Mouse (Mus musculus) intestine, embryonic 16.5 days (tissue): ENCODE data around the gene Pard6b. TPM values are rescaled to one million over a fixed set of nuclear protein-coding genes. Genes with fewer than 3 reads are reported as not detected.

Experiments
- ATAC-seq: fragments of 200-750 bp; cut with Nextera tagmentation; 2 replicates; pipeline ENCODE4 v1.8.0; 2017; ENCODE audit warnings: moderate TSS enrichment, moderate library complexity
- H3K27ac ChIP-seq: fragments of 300-500 bp; sonication (generic); 2 replicates; pipeline ENCODE4 v1.5.1; 2014; ENCODE audit warnings: mild to moderate bottlenecking, low read length
- H3K27me3 ChIP-seq: fragments of 300-500 bp; sonication (generic); replicated peaks from 2 replicates; pipeline ENCODE4 v1.6.1; 2014; ENCODE audit warnings: low read length, control low read depth, mixed read lengths; ENCODE audit not compliant: control insufficient read depth, insufficient read depth
- H3K36me3 ChIP-seq: fragments of 300-500 bp; sonication (generic); 2 replicates; pipeline ENCODE4 v1.6.1; 2014; ENCODE audit warnings: low read length, control low read depth; ENCODE audit not compliant: control insufficient read depth, insufficient read depth
- H3K4me1 ChIP-seq: fragments of 300-500 bp; sonication (generic); 2 replicates; pipeline ENCODE4 v1.6.1; 2014; ENCODE audit warnings: low read length, control low read depth, mixed read lengths; ENCODE audit not compliant: control insufficient read depth, insufficient read depth
- H3K4me2 ChIP-seq: fragments of 300-500 bp; sonication (generic); 2 replicates; pipeline ENCODE4 v1.6.1; 2014; ENCODE audit warnings: low read depth, low read length, control low read depth
- H3K4me3 ChIP-seq: fragments of 300-500 bp; sonication (generic); 2 replicates; pipeline ENCODE4 v1.5.1; 2014; ENCODE audit warnings: mild to moderate bottlenecking, low read length
- H3K9ac ChIP-seq: fragments of 300-500 bp; sonication (generic); 2 replicates; pipeline ENCODE4 v1.6.1; 2014; ENCODE audit warnings: low read depth, low read length
- H3K9me3 ChIP-seq: fragments of 300-500 bp; sonication (generic); 2 replicates; pipeline ENCODE4 v1.6.1; 2016; ENCODE audit warnings: low read length, control low read depth; ENCODE audit not compliant: control insufficient read depth
- WGBS: fragments of 180-500 bp; shearing (Covaris S2); extraction: QIAGEN DNeasy Blood & Tissue Kit; methylation state at CpG from one replicate; pipeline ENCODE4 v1.1.7; 2014; 5-methylcytosine and 5-hydroxymethylcytosine counted together
- microRNA-seq: library from miRNA; unstranded; fragments of <30 nt; microRNA quantifications from one replicate; pipeline ENCODE4, GENCODE M21; 2016
- polyA plus RNA-seq: library from polyadenylated mRNA; unstranded; fragments of >200 nt; fragmentation: Nextera tagmentation; extraction: Ambion mirVana; gene quantifications from 2 replicates; pipeline ENCODE4 v1.2.1, GENCODE M21; 2015

The Pard6b gene
- polyA plus RNA-seq, 1 experiment from 2014 or later, result 7.8 TPM

DNA sequence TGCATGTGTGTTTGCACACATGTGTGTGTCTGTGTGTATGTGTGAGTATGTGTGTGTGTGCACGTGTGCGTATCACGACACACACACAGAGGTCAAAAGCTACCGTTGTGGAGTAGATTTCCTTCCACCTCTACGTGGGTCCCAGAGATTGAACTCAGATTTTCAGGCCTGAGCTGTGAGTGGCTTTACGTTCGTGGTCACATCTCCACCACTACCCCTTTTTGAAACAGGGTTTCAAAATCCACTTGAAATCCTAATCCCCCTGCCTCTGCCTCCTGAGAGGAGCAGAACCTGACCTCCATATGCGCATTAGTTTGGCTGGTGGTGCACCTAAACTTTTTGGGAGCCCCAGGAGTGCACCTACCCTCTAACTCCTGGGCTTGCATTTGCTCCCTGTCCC, 68.4 kb downstream of the Pard6b start:
- Histone ChIP-seq H3K4me3 (no peak overlapping the region), H3K27ac (no peak overlapping the region), H3K4me1 (peaks cover 15% of the 10 kb centered on the region), H3K9ac (no peak overlapping the region), H3K27me3 (no peaks in the 10 kb centered on the region), H3K9me3 (no peaks in the 10 kb centered on the region), H3K36me3 (no peaks in the 10 kb centered on the region), H3K4me2 (no peak overlapping the region)
- ATAC-seq, result no peak
- WGBS, result 91% methylated on average over 8 of the region's 8 CpGs

Small RNAs within 50 kb of the gene (microRNA-seq; reads per million reads assigned to microRNA genes)
- gene Gm24327, result not detected

Other genes with a start within 250 kb of the Pard6b start
- 37.7 and 45.5 TPM in 2 replicates for gene Ptpn1, start 148.9 kb upstream of the Pard6b start, polyA plus RNA-seq
- gene Ripor3, start 70.4 kb upstream of the Pard6b start, polyA plus RNA-seq, result 2.7 and 3.1 TPM in 2 replicates
- 0.88 and 1.0 TPM in 2 replicates for gene Adnp, start 126.1 kb downstream of the Pard6b start, polyA plus RNA-seq
- gene Gm20716, start 149.4 kb downstream of the Pard6b start, polyA plus RNA-seq, result 8.5 and 10.2 TPM in 2 replicates
- gene Dpm1, start 149.6 kb downstream of the Pard6b start, polyA plus RNA-seq, result 84.8 and 99.3 TPM in 2 replicates
- gene Mocs3, start 149.6 kb downstream of the Pard6b start, polyA plus RNA-seq, result 3.4 and 5.9 TPM in 2 replicates
- 6.1 and 6.4 TPM in 2 replicates for gene Kcng1, start 200.7 kb downstream of the Pard6b start, polyA plus RNA-seq